Mouse (Mus musculus) mouse trophoblast stem cell (cell line): ENCODE results near the gene Pgap3.

Experiments
- in situ Hi-C, 2 experiments: fragments of 300-500 bp; cut with MseI, MboI; formaldehyde crosslinking; loops; 2 replicates in 1 of 2; 3 replicates in 1 of 2; pipeline ENCODE4 v1.15.1; 2025

The Pgap3 gene

DNA sequence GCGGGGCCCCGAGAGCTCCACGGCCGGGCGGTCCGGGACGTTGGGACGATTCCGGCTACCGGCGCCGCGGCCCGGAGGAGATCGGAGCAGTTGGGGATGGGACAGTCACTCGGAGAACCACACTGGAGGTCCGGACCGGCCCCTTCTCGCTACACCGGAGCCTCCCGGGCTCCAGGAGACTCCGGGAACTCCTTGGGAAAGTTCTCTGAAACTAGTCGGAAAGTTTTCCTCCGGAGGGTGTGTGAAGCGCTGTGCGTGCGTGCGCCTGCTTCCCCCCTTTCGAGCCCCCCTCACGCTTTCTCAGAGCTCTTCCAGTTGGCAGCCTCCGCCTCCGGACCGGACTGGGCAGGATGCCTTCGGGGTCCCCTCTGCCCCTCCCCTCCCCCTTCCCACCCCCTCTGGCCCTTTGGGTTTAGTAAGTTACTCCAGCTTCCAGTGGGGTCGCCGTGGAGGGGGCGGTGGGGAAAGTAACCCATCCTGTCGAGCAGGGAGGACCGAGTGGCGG lies 12.6 kb upstream of the Pgap3 start:
- in situ Hi-C loops = no loop called here

DNA sequence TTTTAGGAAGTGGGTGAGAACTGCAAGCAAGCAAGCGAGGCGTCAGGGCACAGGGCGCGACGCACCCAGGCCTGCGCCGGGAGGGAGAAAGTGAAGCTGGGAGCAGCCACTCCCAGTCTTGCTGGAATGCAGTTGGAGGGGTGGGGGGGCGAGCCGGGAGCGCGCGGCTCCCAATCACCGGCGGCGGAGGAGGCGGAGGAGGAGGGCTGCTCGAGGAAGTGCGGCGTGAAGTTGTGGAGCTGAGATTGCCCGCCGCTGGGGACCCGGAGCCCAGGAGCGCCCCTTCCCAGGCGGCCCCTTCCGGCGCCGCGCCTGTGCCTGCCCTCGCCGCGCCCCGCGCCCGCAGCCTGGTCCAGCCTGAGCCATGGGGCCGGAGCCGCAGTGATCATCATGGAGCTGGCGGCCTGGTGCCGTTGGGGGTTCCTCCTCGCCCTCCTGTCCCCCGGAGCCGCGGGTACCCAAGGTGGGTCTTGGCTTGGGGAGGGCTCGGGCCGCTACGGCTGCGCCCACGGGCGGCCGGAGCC lies 12.0 kb upstream of the Pgap3 start, which contains the start of gene Erbb2:
TSS of gene Erbb2 (plus strand) at position 198 of the 524 bp plus-strand sequence.
- in situ Hi-C loops = no loop called here

DNA sequence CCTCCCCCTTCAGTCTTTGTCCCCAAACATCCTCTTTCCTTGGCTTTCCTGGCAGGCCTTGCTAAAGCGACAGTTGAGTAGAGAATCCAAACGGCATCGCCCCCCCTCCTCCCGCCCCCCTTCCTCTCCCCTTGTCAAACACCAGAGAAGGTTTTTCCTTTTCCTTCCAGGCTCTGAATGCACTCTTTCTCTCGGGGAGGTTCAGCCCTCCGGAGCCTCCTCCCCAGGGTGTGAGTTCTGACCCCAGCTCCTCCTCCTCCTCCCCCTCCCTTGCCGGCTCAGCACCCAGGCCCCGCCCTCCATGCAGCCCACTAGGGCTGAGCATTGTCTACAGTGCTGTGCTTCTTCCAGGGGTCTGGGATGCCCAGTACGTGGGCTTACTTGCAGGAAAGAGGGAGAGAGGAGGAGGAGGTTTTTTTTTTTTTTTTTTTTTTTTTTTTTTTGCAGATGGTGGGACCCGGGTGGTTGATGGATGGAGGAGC lies 9.1 kb upstream of the Pgap3 start:
- in situ Hi-C loops = no loop called here

DNA sequence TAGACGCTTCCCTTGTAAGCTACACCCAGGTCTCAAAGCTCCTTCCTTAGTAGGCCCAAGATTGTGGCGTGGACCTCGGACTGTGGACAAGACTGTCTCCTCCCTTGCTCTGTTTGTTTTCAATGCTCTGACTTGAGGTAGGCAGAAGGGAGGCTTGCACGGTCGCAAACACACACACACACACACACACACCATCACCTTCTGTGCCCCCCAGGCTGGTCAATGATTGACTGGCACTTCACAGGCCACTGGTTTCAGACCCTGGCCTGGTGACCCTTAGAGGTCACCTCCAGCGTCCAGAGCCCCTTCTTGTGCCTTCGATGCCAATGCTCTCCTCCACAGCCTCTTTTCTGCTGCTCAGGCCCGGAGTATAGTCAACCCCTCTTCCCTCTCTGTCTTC lies 8.6 kb upstream of the Pgap3 start:
- in situ Hi-C loops = no loop called here

DNA sequence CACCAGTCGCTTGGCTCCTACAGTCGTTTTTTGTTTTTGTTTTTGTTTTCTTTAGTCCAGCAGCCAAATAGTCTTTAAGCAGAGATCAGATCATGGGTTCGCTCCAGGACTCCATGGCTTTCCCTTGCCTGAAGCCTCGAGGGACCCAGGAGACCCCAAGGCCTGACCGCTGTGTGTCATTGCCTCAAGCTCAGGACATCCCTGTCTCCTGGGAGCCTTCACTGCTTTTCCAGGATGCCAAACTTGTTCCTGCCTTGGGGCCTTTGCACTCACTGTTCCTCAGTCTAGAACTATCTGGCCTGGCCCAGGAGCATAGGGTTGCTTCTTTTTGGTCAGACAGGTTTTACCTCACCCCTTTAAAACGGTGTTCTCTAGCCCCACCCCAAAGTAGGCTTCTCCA lies 6.3 kb upstream of the Pgap3 start:
- in situ Hi-C loops = no loop called here

DNA sequence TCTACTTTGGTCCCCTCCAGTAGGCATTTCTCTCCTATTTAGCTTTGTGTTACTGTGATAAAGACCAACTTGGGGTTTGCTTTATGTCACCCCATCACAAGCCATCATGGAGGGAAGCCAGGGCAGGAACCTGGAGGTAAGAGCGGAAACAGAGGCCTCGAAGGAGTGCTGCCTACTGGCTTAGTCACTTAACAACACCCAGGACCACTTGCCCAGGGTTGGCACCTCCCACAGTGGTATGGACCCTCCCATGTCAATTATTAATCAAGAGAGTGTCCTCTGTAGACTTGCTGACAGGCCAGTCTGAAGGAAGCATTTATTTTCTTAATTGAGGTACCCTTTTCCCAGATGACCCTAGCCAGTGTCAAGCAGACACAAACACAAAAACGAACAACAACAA lies 526 bp upstream of the Pgap3 start:
- in situ Hi-C loops = no loop called here

DNA sequence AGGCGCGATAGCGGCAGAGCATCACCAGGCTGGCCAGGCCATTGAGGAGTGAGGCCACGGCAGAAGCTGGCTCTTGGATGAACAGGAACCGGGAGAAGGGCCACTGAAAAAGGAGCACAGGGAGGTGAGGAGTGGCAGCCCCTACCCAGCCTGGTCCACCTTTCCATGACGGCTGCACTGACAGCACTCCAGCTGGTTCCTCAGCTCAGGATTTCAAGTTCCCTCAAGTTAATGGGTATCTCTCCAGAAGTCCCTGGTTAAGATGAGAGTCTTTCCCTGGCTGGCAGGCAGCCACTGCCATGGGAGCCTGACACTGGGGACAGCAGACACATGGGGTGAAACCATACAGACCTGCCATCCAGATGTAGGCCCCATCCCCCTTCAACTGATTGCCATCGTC lies 2.3 kb downstream of the Pgap3 start:
- in situ Hi-C loops = no loop called here

DNA sequence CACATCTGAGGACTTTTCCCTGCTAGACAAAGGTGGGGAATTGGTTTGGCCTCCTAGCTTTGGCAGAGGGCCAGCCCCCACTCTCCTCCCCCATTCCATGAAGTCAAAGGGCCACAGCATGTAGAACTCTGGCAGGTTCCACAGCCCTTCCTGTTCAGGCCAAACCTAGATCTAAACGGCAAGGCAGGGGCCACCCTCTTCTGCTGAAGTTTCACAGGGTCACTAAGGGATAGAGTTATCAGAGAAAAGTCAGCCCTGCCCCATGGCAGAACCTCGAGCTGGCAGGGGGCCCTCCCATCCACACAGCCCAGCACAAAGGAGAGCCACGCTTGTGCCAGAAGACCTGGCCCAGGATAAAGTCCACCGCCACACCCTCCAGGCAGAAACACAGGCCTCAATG lies 5.2 kb downstream of the Pgap3 start:
- in situ Hi-C loops = no loop called here

DNA sequence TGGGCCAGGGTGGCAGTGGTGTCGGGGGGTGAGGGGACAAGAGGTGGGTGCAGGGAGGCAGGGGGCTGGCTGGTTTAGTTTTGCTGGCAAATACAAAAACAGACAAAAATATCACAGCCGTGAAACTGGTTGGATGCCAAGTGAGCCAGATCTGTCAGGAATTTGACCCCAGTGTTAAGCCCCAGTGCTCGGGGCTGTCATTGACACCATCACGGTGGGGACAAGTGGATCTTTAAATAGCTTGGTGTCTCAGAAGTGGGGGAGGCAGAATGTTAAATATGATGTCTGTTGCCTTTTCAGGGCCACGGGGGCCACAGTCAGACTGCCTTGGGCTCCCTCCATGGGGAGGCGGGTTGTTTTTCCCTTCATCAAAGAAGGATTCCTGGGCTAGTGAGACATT lies 6.0 kb downstream of the Pgap3 start:
- in situ Hi-C loops = no loop called here

DNA sequence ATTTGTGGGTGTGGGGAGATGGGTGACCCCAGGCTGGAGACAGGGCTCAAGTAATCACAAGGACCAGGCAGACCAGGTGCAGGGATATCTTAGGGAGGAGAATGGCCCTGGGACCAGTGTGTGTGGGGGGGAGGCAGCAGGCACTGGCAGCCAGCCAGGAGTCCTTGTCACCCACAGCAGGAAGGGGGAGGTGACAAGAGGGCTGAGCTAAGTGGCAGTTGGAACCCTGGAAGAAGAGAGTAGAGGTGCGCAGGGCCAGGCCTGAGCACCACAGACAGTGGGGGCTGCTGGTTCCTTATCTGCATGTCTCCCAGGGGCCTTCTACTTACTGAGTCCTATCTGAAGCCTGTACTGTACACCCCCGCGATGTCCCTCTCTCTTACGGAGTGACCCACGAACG lies 7.0 kb downstream of the Pgap3 start:
- in situ Hi-C loops = no loop called here

DNA sequence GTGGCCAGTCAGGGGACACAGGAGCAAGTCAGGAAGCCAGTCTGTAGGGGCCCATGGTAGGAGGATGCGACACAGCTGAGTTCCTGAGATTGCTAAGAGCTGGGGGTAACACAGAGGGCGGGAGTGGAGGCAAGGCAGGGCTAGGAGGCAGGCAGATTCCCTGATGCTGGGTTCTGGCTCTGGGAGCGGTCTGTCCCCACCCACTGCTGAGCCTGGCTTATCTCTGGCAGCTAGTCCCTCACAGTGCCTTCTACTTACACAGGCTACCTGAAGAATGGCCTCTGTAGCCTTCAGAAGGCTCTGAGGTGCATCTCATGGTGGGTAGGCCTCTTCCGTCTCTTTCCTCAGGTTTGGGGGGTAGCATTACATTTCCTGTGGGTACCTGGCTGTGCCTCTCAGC lies 7.6 kb downstream of the Pgap3 start:
- in situ Hi-C loops = no loop called here

DNA sequence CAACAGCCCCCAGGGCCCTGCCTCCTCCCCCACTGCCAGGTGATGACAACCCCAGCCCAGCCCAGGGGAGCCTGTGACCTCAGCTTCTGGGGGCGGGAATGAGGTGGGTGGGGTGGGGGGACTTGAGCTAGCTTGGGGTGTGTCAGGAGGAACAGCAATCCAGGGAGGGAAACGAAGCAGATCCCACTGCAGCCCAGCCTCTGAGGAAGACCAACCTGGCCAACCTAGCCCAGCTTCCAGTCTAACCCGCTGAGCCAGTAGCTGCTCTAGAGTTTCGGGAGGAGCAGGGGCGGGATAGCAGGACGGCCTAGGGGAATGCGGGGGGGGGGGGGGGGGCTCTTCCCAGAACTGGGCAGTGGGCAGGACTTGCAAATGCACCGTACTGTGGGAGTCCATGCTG lies 8.3 kb downstream of the Pgap3 start:
- in situ Hi-C loops = no loop called here

DNA sequence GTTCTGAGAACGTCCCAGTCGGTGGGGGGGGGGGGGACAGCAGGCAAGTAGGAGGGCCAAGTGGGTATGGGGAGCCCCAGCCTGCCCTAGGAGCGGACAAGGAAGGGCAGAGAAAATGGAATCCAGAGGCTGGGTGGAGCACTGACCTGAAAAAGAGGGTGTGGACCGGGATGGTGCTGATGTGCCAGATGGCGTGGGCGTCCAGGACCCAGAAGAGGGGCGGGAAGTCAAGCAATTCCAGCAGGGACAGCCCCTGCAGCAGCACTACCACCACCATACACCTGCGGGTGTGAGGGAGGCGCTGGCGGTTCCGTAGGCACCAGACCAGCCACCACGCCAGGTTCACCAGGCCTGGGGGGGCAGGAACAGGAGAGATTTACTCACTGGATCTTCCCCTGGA lies 10.1 kb downstream of the Pgap3 start:
- in situ Hi-C loops = no loop called here

DNA sequence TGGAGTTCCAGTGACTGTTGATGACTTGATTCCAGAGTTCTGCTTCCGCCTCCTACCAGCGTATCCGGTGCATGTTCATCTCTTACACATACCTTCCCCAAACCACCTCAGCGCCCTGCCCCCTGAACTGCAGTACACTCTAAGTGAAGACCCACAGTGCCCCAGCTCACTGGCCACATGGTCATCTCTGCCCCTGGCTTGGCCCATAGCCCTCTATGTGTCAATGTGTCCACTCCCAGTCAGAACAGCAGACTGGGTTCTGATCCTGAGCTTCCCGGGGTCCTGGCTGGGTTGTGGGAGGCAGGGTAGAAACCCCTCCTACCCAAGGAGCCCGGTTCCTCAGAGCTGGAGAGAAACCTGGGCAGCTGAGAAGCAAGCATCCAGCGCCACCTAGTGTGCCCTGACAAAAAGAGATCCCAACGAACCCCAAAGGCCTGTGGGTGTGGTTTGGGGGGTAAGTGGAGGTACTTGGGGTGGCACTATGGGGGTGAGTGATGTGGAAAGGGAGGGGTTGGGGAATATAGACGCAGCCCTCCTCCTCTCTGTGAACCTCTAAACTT lies 11.0 kb downstream of the Pgap3 start:
- in situ Hi-C loops = no loop called here

DNA sequence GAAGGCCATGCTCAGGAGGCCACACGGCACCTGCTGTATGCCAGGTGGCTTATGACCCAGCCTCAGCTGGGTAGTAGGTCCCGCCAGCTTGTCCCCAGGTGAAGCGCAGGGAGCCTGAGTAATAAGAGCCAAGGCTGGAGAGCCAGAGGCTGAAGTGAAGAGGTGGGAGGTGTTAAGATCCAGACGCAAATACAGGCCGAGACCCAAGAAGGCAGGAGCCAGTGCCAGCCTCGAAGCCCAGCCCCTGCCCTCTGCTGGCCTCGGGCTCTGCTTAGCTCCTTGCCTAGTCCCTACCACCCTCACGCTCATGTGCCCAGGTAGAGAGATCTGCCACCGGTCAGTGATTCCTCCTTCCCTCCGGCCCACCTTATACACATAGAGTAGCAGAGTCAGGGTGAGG lies 12.0 kb downstream of the Pgap3 start:
- in situ Hi-C loops = no loop called here

DNA sequence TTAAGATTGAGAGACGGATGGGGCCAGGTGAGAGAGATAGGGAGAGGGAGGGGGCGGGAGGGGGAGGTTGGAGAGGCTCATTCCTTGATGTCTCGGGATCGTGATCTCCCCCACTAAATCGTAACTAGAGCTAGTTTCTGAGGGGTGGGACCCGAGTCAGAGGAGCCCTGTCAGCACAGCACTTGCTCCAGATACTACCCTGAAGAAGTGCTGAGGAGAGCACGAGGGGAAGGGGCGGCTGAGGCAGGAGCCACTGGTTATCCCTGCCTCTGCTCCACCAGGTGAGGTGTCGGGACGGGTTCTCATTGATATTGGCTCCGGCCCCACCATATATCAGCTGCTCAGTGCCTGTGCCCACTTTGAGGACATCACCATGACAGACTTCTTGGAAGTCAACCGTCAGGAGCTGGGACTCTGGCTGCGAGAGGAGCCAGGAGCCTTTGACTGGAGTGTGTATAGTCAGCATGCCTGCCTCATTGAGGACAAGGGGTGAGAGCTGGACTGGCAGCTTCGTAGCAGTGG lies 13.2 kb downstream of the Pgap3 start:
- in situ Hi-C loops = no loop called here

DNA sequence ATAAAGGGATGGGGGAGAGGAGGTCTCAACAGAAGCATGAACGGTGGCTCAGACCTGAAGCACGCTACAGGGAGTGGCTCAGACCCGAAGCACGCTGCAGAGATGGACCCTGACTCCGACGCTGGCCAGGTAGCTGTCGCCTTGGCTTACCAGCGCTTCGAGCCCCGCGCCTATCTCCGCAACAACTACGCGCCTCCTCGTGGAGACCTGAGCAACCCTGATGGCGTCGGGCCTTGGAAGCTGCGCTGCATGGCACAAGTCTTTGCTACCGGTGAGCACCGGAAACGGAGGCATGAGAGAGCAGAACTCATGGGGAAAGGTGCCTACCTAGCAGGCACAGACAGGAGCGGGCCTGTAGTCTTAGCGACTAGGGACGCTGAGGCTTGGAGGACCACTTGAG lies 13.7 kb downstream of the Pgap3 start:
- in situ Hi-C loops = no loop called here

DNA sequence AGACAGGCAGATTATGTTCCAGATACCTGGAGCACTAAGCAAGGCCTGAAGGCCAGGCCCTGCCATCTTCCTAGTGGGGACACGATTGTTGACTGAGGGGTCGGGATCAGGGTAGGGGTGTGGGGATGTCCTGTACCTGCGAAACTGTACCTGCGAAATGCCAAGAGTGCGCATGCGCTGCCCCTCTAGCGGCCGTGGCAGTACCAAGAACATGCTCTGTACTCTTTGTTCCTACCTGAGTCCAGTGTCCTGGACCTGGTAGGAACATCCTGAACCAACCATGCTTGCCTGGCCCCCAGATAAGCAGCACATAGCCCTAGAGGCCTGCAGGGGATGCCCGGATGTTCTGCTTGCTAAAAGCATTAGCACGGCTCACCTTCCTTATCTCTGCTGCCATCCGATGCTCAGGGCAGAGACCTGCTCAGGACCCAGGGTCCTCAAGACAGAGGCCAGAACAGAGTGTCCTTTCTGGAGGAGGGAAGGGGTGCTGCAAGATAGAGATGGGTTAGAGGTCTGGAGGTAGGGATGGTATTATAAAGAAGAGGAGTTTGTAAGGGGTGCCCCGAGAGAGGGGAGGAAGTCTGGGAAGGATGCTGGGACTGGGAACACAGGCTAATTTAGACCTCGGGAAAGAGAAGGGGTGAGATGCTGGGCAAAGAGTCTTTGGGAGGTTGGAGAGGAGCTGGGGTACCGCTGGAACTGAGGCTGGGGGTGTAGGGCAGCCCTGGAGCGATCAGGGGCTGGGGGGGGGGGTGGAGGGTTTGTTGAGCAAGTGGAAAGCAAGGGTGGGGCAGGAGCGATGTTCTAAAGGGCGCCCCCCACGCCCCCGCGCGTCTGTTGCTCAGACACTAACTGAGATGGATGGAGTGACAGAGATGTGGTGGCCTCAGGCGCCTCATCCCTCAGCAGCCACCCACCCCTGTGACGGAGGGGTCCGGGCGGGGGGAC lies 14.4 kb downstream of the Pgap3 start, which contains the start of gene Pnmt:
TSS of gene Pnmt (plus strand) at position 813 of the 948 bp plus-strand sequence.
- in situ Hi-C loops = no loop called here

DNA sequence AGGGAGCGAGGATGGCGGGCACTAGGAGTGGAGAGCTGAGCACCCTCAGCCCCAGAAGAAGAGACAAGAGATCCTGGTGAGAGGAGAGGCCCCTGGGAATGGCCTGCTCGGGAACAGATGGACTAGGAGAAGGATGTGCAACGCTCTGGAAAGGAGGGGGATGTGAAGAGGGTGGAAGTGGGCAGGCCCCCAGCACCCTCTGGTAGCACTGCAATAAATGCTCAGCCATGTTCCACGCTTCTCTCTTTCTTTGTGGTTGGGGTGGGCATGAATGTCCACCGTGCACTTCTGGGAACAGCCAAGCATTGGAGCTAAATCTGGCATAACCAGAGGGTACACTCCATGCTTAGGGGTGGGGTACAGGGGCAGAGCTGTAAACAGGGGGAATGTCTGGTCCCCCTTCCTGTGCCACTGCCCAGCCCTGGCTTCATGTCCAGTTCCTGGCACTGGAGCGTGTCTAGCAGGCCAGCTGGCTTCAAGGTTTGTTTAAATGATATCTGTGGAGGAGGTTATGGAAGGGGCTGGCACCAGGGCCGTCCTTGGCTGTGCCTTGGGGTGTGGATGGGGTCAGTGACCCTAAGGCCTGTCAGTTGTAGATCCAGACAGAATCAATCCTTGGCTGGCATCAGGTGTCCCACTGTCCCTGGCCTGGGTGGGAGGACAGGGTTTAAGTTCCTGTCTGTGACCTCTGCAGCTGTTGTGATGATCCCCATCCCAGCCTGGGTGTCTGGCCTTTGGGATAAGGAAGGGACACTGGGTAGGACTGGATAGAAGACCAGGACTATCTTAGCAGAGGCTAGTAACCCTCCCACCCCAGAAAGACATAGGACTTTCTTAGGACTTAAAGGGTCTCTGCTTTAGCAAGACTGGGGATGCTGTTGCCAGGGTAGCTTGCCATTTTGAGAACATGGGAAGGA lies 15.3 kb downstream of the Pgap3 start:
- in situ Hi-C loops = no loop called here

DNA sequence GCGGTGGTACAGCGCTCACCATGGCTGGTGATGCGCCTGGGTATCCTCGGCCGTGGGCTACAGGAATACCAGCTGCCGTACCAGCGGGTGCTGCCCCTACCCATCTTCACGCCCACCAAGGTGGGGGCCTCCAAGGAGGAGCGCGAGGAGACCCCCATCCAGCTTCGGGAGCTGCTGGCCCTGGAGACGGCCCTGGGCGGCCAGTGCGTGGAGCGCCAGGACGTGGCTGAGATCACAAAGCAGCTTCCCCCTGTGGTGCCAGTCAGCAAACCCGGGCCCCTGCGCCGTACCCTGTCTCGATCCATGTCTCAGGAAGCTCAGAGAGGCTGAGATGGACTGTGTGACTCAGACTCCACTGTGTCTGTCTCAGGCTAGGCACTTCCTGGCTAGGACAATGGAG lies 16.1 kb downstream of the Pgap3 start:
- in situ Hi-C loops = no loop called here
